Mouse (Mus musculus): ENCODE measurements at regions not wholly inside any gene's neighbourhood (a gene's known extent, or its start where the extent isn't known, plus 50 kb on each side); places are given as distances from the start of the nearest gene placed in this dataset.

DNA sequence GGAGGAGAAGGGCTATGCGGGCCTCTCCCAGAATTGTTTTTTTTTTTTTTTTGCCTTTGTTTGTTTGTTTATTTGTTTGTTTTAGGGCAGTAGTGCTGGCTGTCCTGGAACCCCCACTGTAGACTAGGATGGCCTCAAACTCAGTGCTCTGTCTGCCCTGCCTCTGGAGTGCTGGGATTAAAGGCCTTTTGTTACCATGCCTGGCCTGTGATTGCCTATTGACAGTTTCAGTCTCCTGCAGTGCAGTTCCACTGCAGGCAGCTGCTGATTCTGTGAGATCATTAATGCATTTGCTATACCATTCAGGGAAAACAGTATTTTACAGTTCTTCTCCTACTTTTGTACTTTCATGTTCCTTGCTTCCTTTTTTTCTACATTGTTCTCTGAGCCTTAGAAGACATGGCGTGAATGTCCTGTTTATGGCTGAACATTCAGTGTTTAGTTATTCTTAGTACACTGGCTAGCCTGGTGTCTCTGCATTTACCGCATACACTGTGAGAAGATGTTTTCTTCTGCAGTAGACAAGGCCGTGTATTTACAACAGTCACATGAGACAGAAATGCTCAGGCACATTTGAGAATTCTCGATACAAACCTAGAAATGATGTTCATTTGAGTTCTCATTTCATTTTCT lies 434.0 kb downstream of the Serpinb8 start:
- H3K4me3 ChIP-seq (ENCODE audit: low read length): no peak overlapping the region
- no peaks in the 10 kb centered on the region for H3K36me3 ChIP-seq (ENCODE audit: control insufficient read depth, insufficient read depth, low read length)
- no peak overlapping the region for H3K4me2 ChIP-seq (replicated peaks; ENCODE audit: low read depth, low read length)
- 79% methylated on average over 5 of the region's 5 CpGs for WGBS
- ATAC-seq (ENCODE audit: low FRiP score, low TSS enrichment): no peak
- H3K27ac ChIP-seq (ENCODE audit: low read depth, low read length): no peak overlapping the region
- H3K4me1 ChIP-seq (ENCODE audit: control insufficient read depth, insufficient read depth, low read length): no peaks in the 10 kb centered on the region
- no peaks in the 10 kb centered on the region for H3K27me3 ChIP-seq (ENCODE audit: control insufficient read depth, insufficient read depth, low read length)
- no peak overlapping the region for H3K9ac ChIP-seq (ENCODE audit: low read depth, low read length)
- no peaks in the 10 kb centered on the region for H3K9me3 ChIP-seq (ENCODE audit: control insufficient read depth, low read length)

DNA sequence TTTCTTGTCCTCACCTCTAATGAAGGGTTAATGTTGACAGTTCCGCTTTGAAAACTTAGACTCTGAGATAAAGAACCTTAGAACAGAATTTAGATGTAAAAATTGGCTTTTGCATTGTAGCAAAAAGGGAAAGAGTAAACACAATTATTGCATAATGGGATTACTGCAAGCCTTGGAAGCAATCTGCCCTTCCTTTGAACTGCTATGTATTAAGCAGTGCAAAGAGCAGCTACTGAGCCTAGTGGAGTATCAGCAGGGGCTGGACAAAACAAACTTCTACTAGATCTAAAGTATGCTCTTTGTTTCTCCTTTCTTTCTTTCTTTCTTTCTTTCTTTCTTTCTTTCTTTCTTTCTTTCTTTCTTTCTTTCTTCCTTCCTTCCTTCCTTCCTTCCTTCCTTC lies 434.9 kb downstream of the Serpinb8 start:
- ATAC-seq (ENCODE audit: low FRiP score, low TSS enrichment): no peak
- no peaks in the 10 kb centered on the region for H3K9me3 ChIP-seq (ENCODE audit: control insufficient read depth, low read length)
- WGBS: 78% methylated on average over 1 of the region's 1 CpGs
- no peak overlapping the region for H3K27ac ChIP-seq (ENCODE audit: low read depth, low read length)
- H3K9ac ChIP-seq (ENCODE audit: low read depth, low read length): no peak overlapping the region
- H3K4me1 ChIP-seq (ENCODE audit: control insufficient read depth, insufficient read depth, low read length): no peaks in the 10 kb centered on the region
- H3K4me3 ChIP-seq (ENCODE audit: low read length): no peak overlapping the region
- H3K4me2 ChIP-seq (replicated peaks; ENCODE audit: low read depth, low read length): no peak overlapping the region
- H3K36me3 ChIP-seq (ENCODE audit: control insufficient read depth, insufficient read depth, low read length): no peaks in the 10 kb centered on the region
- H3K27me3 ChIP-seq (ENCODE audit: control insufficient read depth, insufficient read depth, low read length): no peaks in the 10 kb centered on the region

DNA sequence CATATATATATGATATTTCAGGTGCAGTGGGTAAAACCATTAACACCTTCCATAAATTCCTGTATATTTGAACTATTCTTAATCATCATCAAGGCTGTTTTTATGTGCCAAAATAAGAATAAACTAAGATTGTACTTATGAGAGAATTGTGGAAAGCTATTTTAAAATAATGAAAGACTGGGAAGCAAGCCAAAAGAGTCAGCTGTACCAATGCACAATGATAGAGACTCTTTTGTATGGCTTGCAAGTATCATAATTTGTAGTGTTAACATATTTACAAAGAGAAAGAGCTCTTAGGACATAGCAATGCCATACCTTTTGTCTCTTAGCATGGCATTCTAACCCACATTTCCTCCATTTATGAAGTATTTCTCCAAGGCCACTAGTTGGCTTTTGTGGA lies 436.7 kb downstream of the Serpinb8 start:
- Histone ChIP-seq H3K36me3 (ENCODE audit: control insufficient read depth, insufficient read depth, low read length) (no peaks in the 10 kb centered on the region), H3K4me1 (ENCODE audit: control insufficient read depth, insufficient read depth, low read length) (no peaks in the 10 kb centered on the region), H3K4me3 (ENCODE audit: low read length) (no peak overlapping the region), H3K4me2 (replicated peaks; ENCODE audit: low read depth, low read length) (no peak overlapping the region), H3K9me3 (ENCODE audit: control insufficient read depth, low read length) (no peaks in the 10 kb centered on the region), H3K27me3 (ENCODE audit: control insufficient read depth, insufficient read depth, low read length) (no peaks in the 10 kb centered on the region), H3K27ac (ENCODE audit: low read depth, low read length) (no peak overlapping the region), H3K9ac (ENCODE audit: low read depth, low read length) (no peak overlapping the region)
- ATAC-seq (ENCODE audit: low FRiP score, low TSS enrichment): no peak

DNA sequence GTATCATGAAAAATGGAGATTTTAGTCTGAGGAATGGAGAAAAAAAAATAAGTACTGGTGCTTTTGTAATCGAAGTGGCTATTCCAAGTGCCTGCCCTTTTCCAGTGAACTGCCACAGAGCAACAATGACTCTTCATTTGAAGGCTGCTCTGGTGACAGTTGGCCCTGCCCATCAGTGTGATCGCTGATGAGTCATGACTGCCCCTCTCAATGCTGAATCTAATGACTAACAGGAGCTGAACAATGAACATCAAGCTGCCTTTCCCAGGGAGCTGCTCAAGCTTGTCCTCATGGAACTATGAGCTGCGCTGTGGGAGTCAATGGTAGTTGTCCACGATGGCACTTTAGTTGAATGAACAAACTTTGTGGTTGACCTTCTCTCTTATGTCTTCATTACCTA lies 456.4 kb downstream of the Serpinb8 start:
- no peaks in the 10 kb centered on the region for H3K9me3 ChIP-seq (ENCODE audit: control insufficient read depth, low read length)
- no peak overlapping the region for H3K4me3 ChIP-seq (ENCODE audit: low read length)
- no peak overlapping the region for H3K4me2 ChIP-seq (replicated peaks; ENCODE audit: low read depth, low read length)
- no peaks in the 10 kb centered on the region for H3K36me3 ChIP-seq (ENCODE audit: control insufficient read depth, insufficient read depth, low read length)
- H3K9ac ChIP-seq (ENCODE audit: low read depth, low read length): no peak overlapping the region
- no peak overlapping the region for H3K27ac ChIP-seq (ENCODE audit: low read depth, low read length)
- WGBS: 86% methylated on average over 4 of the region's 4 CpGs
- no peak for ATAC-seq (ENCODE audit: low FRiP score, low TSS enrichment)
- H3K27me3 ChIP-seq (ENCODE audit: control insufficient read depth, insufficient read depth, low read length): no peaks in the 10 kb centered on the region
- H3K4me1 ChIP-seq (ENCODE audit: control insufficient read depth, insufficient read depth, low read length): no peaks in the 10 kb centered on the region

DNA sequence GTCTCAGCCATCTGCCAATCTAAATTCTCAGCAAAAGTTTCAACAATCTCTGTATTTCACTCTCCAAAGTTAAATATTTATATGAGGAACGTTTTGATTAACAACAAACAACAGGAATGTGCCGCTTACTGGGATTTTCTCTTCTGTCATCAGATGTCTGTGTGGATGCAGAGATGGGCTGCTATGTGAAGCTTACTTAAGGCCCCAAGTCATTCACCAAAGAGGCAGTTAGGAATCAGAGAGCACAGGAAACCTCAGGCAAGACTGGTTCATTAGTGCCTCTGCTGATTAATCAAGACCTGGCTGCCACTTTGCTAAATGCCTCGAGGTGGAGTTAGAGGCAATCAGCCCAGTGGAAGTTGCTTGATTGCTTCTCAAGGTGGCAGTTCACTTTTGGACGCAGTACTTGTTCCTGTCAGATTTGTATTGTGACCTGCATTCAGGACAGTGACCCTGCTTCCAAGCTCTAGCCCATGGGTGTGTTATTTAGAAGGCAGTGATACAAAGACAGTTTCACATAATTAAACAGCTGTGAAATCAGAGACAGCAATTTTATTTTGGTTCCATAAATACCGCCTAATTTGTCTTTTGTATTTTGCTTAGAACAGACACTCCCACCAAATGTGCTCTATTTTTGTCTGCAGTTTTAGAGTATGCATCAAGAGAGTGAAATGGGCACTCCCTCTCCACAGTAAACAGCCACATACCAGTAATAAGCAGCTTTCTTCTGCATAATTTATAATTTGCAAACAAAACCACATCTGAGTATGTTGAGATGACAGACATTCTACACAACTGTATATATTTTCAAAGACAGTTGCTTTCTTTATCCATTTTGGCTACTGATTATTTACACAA lies 457.3 kb downstream of the Serpinb8 start:
- no peak for ATAC-seq (ENCODE audit: low FRiP score, low TSS enrichment)
- no peak overlapping the region for H3K27ac ChIP-seq (ENCODE audit: low read depth, low read length)

DNA sequence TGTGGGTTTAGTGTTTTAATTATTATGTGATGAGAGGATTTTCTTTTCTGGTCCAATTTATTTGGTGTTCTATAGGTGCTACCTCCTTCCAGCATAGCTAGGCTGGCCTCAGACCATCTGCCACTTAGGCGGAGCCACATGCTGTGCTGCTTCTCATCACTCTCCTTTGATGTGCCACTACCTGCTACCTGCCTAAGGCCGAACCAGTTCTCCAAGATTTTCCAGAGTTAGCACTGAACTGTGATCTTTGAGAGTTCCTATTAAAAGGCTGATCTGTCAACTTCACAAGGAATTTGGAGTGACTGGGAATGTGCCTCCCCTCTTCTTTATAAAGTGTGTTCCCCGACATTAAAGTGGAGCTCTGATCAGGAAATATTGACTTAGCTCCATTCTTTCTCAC lies 504.8 kb downstream of the Serpinb8 start:
- Histone ChIP-seq H3K27ac (ENCODE audit: low read depth, low read length) (no peak overlapping the region), H3K4me1 (ENCODE audit: control insufficient read depth, insufficient read depth, low read length) (no peaks in the 10 kb centered on the region), H3K27me3 (ENCODE audit: control insufficient read depth, insufficient read depth, low read length) (no peaks in the 10 kb centered on the region), H3K4me2 (replicated peaks; ENCODE audit: low read depth, low read length) (no peak overlapping the region), H3K4me3 (ENCODE audit: low read length) (no peak overlapping the region), H3K9ac (ENCODE audit: low read depth, low read length) (no peak overlapping the region), H3K9me3 (ENCODE audit: control insufficient read depth, low read length) (no peaks in the 10 kb centered on the region), H3K36me3 (ENCODE audit: control insufficient read depth, insufficient read depth, low read length) (no peaks in the 10 kb centered on the region)
- no peak for ATAC-seq (ENCODE audit: low FRiP score, low TSS enrichment)
- WGBS: 85% methylated on average over 3 of the region's 3 CpGs

More for the DNA sequence above, 457.3 kb downstream of the Serpinb8 start:
- no peak overlapping the region for H3K4me3 ChIP-seq (ENCODE audit: low read length)
- 60% methylated on average over 5 of the region's 5 CpGs for WGBS
- H3K4me2 ChIP-seq (replicated peaks; ENCODE audit: low read depth, low read length): no peak overlapping the region
- H3K4me1 ChIP-seq (ENCODE audit: control insufficient read depth, insufficient read depth, low read length): no peaks in the 10 kb centered on the region
- H3K27me3 ChIP-seq (ENCODE audit: control insufficient read depth, insufficient read depth, low read length): no peaks in the 10 kb centered on the region
- no peak overlapping the region for H3K9ac ChIP-seq (ENCODE audit: low read depth, low read length)
- no peaks in the 10 kb centered on the region for H3K9me3 ChIP-seq (ENCODE audit: control insufficient read depth, low read length)
- no peaks in the 10 kb centered on the region for H3K36me3 ChIP-seq (ENCODE audit: control insufficient read depth, insufficient read depth, low read length)

DNA sequence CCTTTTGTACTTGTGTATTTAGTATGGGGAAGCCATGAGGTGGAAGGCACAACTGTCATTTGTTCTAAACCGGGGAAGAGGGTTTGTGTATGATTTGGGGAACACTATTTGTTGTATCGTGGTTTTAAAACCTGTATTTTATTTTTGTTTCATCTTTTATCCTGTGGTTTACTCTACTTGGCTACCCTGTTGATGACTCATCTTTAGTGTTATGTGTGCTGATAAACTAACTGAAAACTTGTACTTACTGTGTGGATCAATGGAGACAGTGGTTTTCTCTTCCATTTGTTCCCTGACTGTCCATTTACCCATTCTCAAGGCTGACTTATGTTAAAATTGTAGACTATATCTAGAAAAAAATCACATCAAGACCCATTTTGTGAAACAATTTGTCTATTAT lies 512.8 kb downstream of the Serpinb8 start:
- H3K4me3 ChIP-seq (ENCODE audit: low read length): no peak overlapping the region
- no peak overlapping the region for H3K4me2 ChIP-seq (replicated peaks; ENCODE audit: low read depth, low read length)
- H3K27me3 ChIP-seq (ENCODE audit: control insufficient read depth, insufficient read depth, low read length): no peaks in the 10 kb centered on the region
- no peaks in the 10 kb centered on the region for H3K9me3 ChIP-seq (ENCODE audit: control insufficient read depth, low read length)
- H3K36me3 ChIP-seq (ENCODE audit: control insufficient read depth, insufficient read depth, low read length): no peaks in the 10 kb centered on the region
- H3K4me1 ChIP-seq (ENCODE audit: control insufficient read depth, insufficient read depth, low read length): no peaks in the 10 kb centered on the region
- H3K9ac ChIP-seq (ENCODE audit: low read depth, low read length): no peak overlapping the region
- 85% methylated on average over 2 of the region's 2 CpGs for WGBS
- no peak for ATAC-seq (ENCODE audit: low FRiP score, low TSS enrichment)
- H3K27ac ChIP-seq (ENCODE audit: low read depth, low read length): no peak overlapping the region

DNA sequence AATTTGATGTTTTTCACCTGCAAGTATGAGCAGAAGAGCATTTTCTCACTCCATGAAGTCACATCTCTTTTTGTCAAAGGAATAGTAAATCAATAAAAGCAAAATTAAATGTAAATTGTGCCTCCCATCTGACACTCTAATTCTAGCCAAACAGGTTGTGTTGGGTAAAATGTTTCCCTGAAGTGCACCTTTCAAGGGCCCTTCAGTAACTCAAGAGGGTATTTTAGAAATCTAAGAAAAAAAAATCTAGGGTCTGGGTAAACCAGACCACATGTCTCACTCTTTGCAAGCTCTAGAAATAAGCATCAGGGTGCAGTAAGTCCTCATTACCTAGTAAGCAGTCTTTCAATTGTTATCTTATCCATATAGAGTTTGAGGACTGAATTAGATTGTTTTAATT lies 521.2 kb downstream of the Serpinb8 start:
- no peaks in the 10 kb centered on the region for H3K9me3 ChIP-seq (ENCODE audit: control insufficient read depth, low read length)
- no peak overlapping the region for H3K4me3 ChIP-seq (ENCODE audit: low read length)
- no peak for ATAC-seq (ENCODE audit: low FRiP score, low TSS enrichment)
- no peaks in the 10 kb centered on the region for H3K27me3 ChIP-seq (ENCODE audit: control insufficient read depth, insufficient read depth, low read length)
- no peaks in the 10 kb centered on the region for H3K36me3 ChIP-seq (ENCODE audit: control insufficient read depth, insufficient read depth, low read length)
- no peak overlapping the region for H3K9ac ChIP-seq (ENCODE audit: low read depth, low read length)
- H3K27ac ChIP-seq (ENCODE audit: low read depth, low read length): no peak overlapping the region
- no peak overlapping the region for H3K4me2 ChIP-seq (replicated peaks; ENCODE audit: low read depth, low read length)
- H3K4me1 ChIP-seq (ENCODE audit: control insufficient read depth, insufficient read depth, low read length): no peaks in the 10 kb centered on the region

DNA sequence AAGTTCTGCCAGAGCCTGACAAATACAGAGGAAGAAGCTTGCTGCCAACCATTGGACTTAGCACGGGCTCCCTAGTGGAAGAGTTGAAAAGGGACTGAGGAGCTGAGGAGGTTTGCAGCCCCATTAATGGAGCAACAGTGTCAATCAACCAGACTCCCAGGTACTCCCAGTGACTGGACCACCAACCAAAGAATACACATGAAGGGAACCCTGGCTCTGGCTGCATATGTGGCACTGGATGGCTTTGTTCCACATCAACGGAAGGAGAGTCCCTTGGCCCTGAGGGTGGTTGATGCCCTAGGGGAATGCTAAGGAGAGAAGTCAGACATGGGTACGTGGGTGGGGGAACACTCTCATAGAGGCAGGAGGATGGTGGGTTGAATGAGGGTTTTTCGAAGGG lies 537.6 kb downstream of the Serpinb8 start:
- ATAC-seq (ENCODE audit: low FRiP score, low TSS enrichment): no peak
- Histone ChIP-seq H3K9me3 (ENCODE audit: control insufficient read depth, low read length) (no peaks in the 10 kb centered on the region), H3K27me3 (ENCODE audit: control insufficient read depth, insufficient read depth, low read length) (no peaks in the 10 kb centered on the region), H3K9ac (ENCODE audit: low read depth, low read length) (no peak overlapping the region), H3K4me2 (replicated peaks; ENCODE audit: low read depth, low read length) (no peak overlapping the region), H3K27ac (ENCODE audit: low read depth, low read length) (no peak overlapping the region), H3K4me3 (ENCODE audit: low read length) (no peak overlapping the region), H3K4me1 (ENCODE audit: control insufficient read depth, insufficient read depth, low read length) (no peaks in the 10 kb centered on the region), H3K36me3 (ENCODE audit: control insufficient read depth, insufficient read depth, low read length) (no peaks in the 10 kb centered on the region)
- WGBS: 92% methylated on average over 4 of the region's 4 CpGs

Data from kidney, embryonic 14.5 days (tissue).